ENCODE assay signal across 11 mouse cellular contexts in the genomic region with DNA sequence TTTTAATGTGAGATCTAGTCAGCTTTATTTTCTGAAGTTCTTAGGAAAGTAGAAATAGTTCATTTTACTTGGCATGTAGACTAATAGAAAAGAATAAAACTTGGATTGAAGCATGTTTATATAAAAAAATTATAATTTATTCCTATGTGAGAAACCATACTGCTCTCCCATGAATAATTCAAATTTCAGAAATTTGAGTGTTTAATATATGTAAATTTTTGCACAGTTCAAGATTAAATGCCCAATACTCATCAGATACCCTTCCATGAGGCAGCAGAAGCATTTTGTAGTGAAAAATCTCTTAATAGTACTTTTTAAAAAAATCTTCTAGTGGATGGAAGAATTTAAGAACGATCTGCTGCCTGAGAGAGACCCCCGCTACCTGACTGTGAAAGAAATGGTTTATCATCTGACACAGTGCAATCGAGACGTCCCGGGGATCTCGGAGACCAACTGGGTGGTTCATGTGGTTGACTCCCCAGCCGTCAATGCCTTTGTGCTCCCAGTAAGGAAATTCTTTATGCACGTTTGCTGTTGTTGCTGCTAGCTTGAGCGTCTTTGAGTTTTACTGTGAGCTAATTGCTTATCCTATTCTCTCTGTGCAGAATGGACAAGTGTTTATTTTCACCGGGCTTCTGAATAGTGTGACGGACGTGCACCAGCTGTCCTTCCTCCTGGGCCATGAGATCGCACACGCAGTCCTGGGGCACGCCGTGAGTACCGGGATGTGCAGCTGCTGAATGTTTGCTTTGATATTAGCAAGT. TPM values are rescaled to one million over a fixed set of nuclear protein-coding genes. Genes with fewer than 3 reads are reported as not detected.
DNase-seq lines count a peak whose midpoint lies in the region; ATAC-seq and TF ChIP-seq lines count a peak whose summit lies in the region.
"Had no signal": no experiment of that assay in that cellular context is flagged by ENCODE, and none has a peak within 500 bp of the region (broad histone marks: within the 10 kb centered on the region; RNA-seq: fewer than 3 reads in every experiment).

No protein-coding gene starts in this region.

- DNase-seq in intestine, embryonic 14.5 days (ENCODE audit: low spot score), result no peak
- DNase-seq in embryonic facial prominence, embryonic 10.5 days (ENCODE audit: low spot score), result peak; percentile 28
- DNase-seq in hindbrain, postnatal 0 days (ENCODE audit: low spot score), result no peak
- no peak for DNase-seq in midbrain, postnatal 0 days (ENCODE audit: low spot score)
- DNase-seq in B cell, adult 2 months, result no peak
- DNase-seq in left cerebral cortex, postnatal 25 days (ENCODE audit: low spot score in 2 of 2), result no peak
- DNase-seq: kidney, postnatal 14 days; right cerebral cortex, adult 18-20 months had no signal

- 34% methylated on average over 17 of the region's 17 CpGs for WGBS in intestine, embryonic 14.5 days
- 45% methylated on average over 17 of the region's 17 CpGs for WGBS in intestine, embryonic 16.5 days
- WGBS in embryonic facial prominence, embryonic 10.5 days, result 68% methylated on average over 17 of the region's 17 CpGs
- 24% methylated on average over 17 of the region's 17 CpGs for WGBS in hindbrain, postnatal 0 days
- 20% methylated on average over 17 of the region's 17 CpGs for WGBS in midbrain, postnatal 0 days

- ATAC-seq in intestine, embryonic 14.5 days (replicated peaks; ENCODE audit: low FRiP score, low TSS enrichment, low read depth), result no peak
- ATAC-seq in intestine, embryonic 16.5 days, result no peak
- ATAC-seq in hindbrain, postnatal 0 days, result no peak
- no peak for ATAC-seq in midbrain, postnatal 0 days (ENCODE audit: low FRiP score)
- no peak for ATAC-seq in CD4-positive, CD25-positive, alpha-beta regulatory T cell, adult 4 months

- H3K4me3 ChIP-seq in intestine, embryonic 14.5 days (ENCODE audit: low read depth, low read length), result no peak overlapping the region
- H3K4me3 ChIP-seq in intestine, embryonic 16.5 days (ENCODE audit: low read length), result no peak overlapping the region
- H3K4me3 ChIP-seq in embryonic facial prominence, embryonic 10.5 days, result no peak overlapping the region
- no peak overlapping the region for H3K4me3 ChIP-seq in hindbrain, postnatal 0 days (ENCODE audit: low read length)
- no peak overlapping the region; the same call in 1 of the 2 replicates for H3K4me3 ChIP-seq in midbrain, postnatal 0 days (ENCODE audit: low read depth, low read length)
- H3K4me3 ChIP-seq: limb, embryonic 12.5 days had no signal

- H3K9me3 ChIP-seq in intestine, embryonic 14.5 days (ENCODE audit: control insufficient read depth, low read length), result no peaks in the 10 kb centered on the region
- no peaks in the 10 kb centered on the region for H3K9me3 ChIP-seq in intestine, embryonic 16.5 days (ENCODE audit: control insufficient read depth, low read length)
- H3K9me3 ChIP-seq in embryonic facial prominence, embryonic 10.5 days, result no peaks in the 10 kb centered on the region
- H3K9me3 ChIP-seq in hindbrain, postnatal 0 days (ENCODE audit: low read length), result no peaks in the 10 kb centered on the region
- H3K9me3 ChIP-seq in midbrain, postnatal 0 days (ENCODE audit: low read length), result no peaks in the 10 kb centered on the region
- H3K9me3 ChIP-seq: limb, embryonic 12.5 days had no signal

- no peaks in the 10 kb centered on the region for H3K27me3 ChIP-seq in intestine, embryonic 14.5 days (replicated peaks; ENCODE audit: control insufficient read depth, insufficient read depth, low read length)
- no peaks in the 10 kb centered on the region for H3K27me3 ChIP-seq in intestine, embryonic 16.5 days (replicated peaks; ENCODE audit: control insufficient read depth, insufficient read depth, low read length)
- H3K27me3 ChIP-seq in embryonic facial prominence, embryonic 10.5 days (replicated peaks; ENCODE audit: low read depth, poor library complexity, severe bottlenecking), result no peaks in the 10 kb centered on the region
- H3K27me3 ChIP-seq in hindbrain, postnatal 0 days (ENCODE audit: insufficient read depth, low read length), result no peaks in the 10 kb centered on the region
- no peaks in the 10 kb centered on the region for H3K27me3 ChIP-seq in midbrain, postnatal 0 days (ENCODE audit: insufficient read depth, low read length)
- H3K27me3 ChIP-seq: limb, embryonic 12.5 days had no signal

- peaks cover 5% of the 10 kb centered on the region; the same call in 1 of the 2 replicates for H3K4me1 ChIP-seq in intestine, embryonic 14.5 days (replicated peaks; ENCODE audit: control insufficient read depth, insufficient read depth, low read length)
- H3K4me1 ChIP-seq in intestine, embryonic 16.5 days (ENCODE audit: control insufficient read depth, insufficient read depth, low read length), result peaks cover 4% of the 10 kb centered on the region; the same call in 1 of the 2 replicates
- no peaks in the 10 kb centered on the region for H3K4me1 ChIP-seq in embryonic facial prominence, embryonic 10.5 days
- 0 out of 2 replicates have a peak, but pooled peaks cover 6% of the 10 kb centered on the region for H3K4me1 ChIP-seq in hindbrain, postnatal 0 days (ENCODE audit: insufficient read depth, low read length)
- H3K4me1 ChIP-seq in midbrain, postnatal 0 days (ENCODE audit: insufficient read depth, low read length), result no peaks in the 10 kb centered on the region
- H3K4me1 ChIP-seq: limb, embryonic 12.5 days had no signal

- H3K36me3 ChIP-seq in intestine, embryonic 14.5 days (ENCODE audit: control insufficient read depth, insufficient read depth, low read length), result peaks cover 8% of the 10 kb centered on the region; the same call in 1 of the 2 replicates
- H3K36me3 ChIP-seq in intestine, embryonic 16.5 days (ENCODE audit: control insufficient read depth, insufficient read depth, low read length), result no peaks in the 10 kb centered on the region
- no peaks in the 10 kb centered on the region; the same call in 1 of the 2 replicates for H3K36me3 ChIP-seq in embryonic facial prominence, embryonic 10.5 days (replicated peaks)
- H3K36me3 ChIP-seq in hindbrain, postnatal 0 days (ENCODE audit: insufficient read depth, low read length), result no peaks in the 10 kb centered on the region
- H3K36me3 ChIP-seq in midbrain, postnatal 0 days (ENCODE audit: insufficient read depth, low read length), result no peaks in the 10 kb centered on the region
- H3K36me3 ChIP-seq: limb, embryonic 12.5 days had no signal

- no peak overlapping the region for H3K27ac ChIP-seq in intestine, embryonic 14.5 days (ENCODE audit: low read depth)
- no peak overlapping the region for H3K27ac ChIP-seq in intestine, embryonic 16.5 days (ENCODE audit: low read length)
- no peak overlapping the region for H3K27ac ChIP-seq in embryonic facial prominence, embryonic 10.5 days (replicated peaks)
- H3K27ac ChIP-seq in hindbrain, postnatal 0 days, result no peak overlapping the region
- H3K27ac ChIP-seq in midbrain, postnatal 0 days (ENCODE audit: low read depth, low read length), result no peak overlapping the region
- H3K27ac ChIP-seq: limb, embryonic 12.5 days had no signal

- no peak for TF ChIP-seq CTCF in hindbrain, postnatal 0 days (IDR thresholded peaks at IDR 0.05; ENCODE audit: low read depth)
- TF ChIP-seq CTCF in midbrain, postnatal 0 days (IDR thresholded peaks at IDR 0.05), result no peak

- peak overlapping the region; percentile 13; the same call in 1 of the 2 replicates for H3K4me2 ChIP-seq in intestine, embryonic 14.5 days (ENCODE audit: low read length)
- H3K4me2 ChIP-seq in intestine, embryonic 16.5 days (ENCODE audit: low read depth, low read length), result no peak overlapping the region
- peak overlapping the region; percentile 48 for H3K4me2 ChIP-seq in hindbrain, postnatal 0 days (ENCODE audit: low read depth, low read length)
- H3K4me2 ChIP-seq in midbrain, postnatal 0 days (ENCODE audit: low read depth, low read length, poor library complexity, severe bottlenecking), result peak overlapping the region; percentile 32
- H3K4me2 ChIP-seq: limb, embryonic 12.5 days had no signal

- intact Hi-C loops in left cerebral cortex, postnatal 25 days (cut with DNase I), result no loop called here

- H3K9ac ChIP-seq in intestine, embryonic 14.5 days (ENCODE audit: low read length), result no peak overlapping the region
- H3K9ac ChIP-seq in intestine, embryonic 16.5 days (ENCODE audit: low read depth, low read length), result no peak overlapping the region
- H3K9ac ChIP-seq in hindbrain, postnatal 0 days (replicated peaks; ENCODE audit: low read length), result no peak overlapping the region
- H3K9ac ChIP-seq in midbrain, postnatal 0 days (replicated peaks; ENCODE audit: low read length, poor library complexity, severe bottlenecking), result no peak overlapping the region
- H3K9ac ChIP-seq: limb, embryonic 12.5 days had no signal

RNA-seq across cellular contexts. Expression of a gene that starts 11.3 kb away (rescaled TPM):
- 18.6 and 22.7 TPM in 2 replicates for polyA plus RNA-seq in intestine, embryonic 14.5 days (2014; fragmentation: Nextera tagmentation; extraction: Ambion mirVana)
- 22.7 and 25.4 TPM in 2 replicates for polyA plus RNA-seq in intestine, embryonic 16.5 days (2015; fragmentation: Nextera tagmentation; extraction: Ambion mirVana)
- polyA plus RNA-seq in embryonic facial prominence, embryonic 10.5 days (2016; fragmentation: Nextera tagmentation; extraction: Ambion mirVana), result 14.5 and 16.3 TPM in 2 replicates
- 4.1 and 5.6 TPM in 2 replicates for total RNA-seq in hindbrain, postnatal 0 days (2014; rRNA removed)
- 9.3 and 9.9 TPM in 2 replicates for polyA plus RNA-seq in hindbrain, postnatal 0 days (2015; fragmentation: Nextera tagmentation; extraction: Ambion mirVana)
- total RNA-seq in midbrain, postnatal 0 days (2014; rRNA removed), result 7.7 and 7.9 TPM in 2 replicates
- 8.2 and 8.6 TPM in 2 replicates for polyA plus RNA-seq in midbrain, postnatal 0 days (2015; fragmentation: Nextera tagmentation; extraction: Ambion mirVana)
- 10 to 100 TPM; 36.6 to 37.7 TPM for polyA plus RNA-seq in CD4-positive, CD25-positive, alpha-beta regulatory T cell, adult 4 months (2017; shearing (Covaris generic))
- total RNA-seq in left cerebral cortex, postnatal 25 days (2021), result 1 to 10 TPM; 8.4 to 9.1 TPM

RNA-seq across cellular contexts. Expression of a gene that starts 34.2 kb away (rescaled TPM):
- not detected in 2 replicates for polyA plus RNA-seq in intestine, embryonic 14.5 days (2014; fragmentation: Nextera tagmentation; extraction: Ambion mirVana)
- polyA plus RNA-seq in intestine, embryonic 16.5 days (2015; fragmentation: Nextera tagmentation; extraction: Ambion mirVana), result not detected in 2 replicates
- polyA plus RNA-seq in embryonic facial prominence, embryonic 10.5 days (2016; fragmentation: Nextera tagmentation; extraction: Ambion mirVana), result not detected in 2 replicates
- total RNA-seq in hindbrain, postnatal 0 days (2014; rRNA removed), result not detected in 2 replicates
- not detected in 2 replicates for polyA plus RNA-seq in hindbrain, postnatal 0 days (2015; fragmentation: Nextera tagmentation; extraction: Ambion mirVana)
- not detected in 2 replicates for total RNA-seq in midbrain, postnatal 0 days (2014; rRNA removed)
- polyA plus RNA-seq in midbrain, postnatal 0 days (2015; fragmentation: Nextera tagmentation; extraction: Ambion mirVana), result not detected in 2 replicates
- not detected for polyA plus RNA-seq in CD4-positive, CD25-positive, alpha-beta regulatory T cell, adult 4 months (2017; shearing (Covaris generic))
- not detected for total RNA-seq in left cerebral cortex, postnatal 25 days (2021)
- polyA plus RNA-seq: limb, embryonic 12.5 days had no signal
